Mouse (Mus musculus) ES-E14 (cell line): ENCODE results near the gene Kank1. TPM values are rescaled to one million over a fixed set of nuclear protein-coding genes. Genes with fewer than 3 reads are reported as not detected.

Experiments used
- DNase-seq: peaks from one replicate; pipeline ENCODE4 v3.0.0-alpha.2; 2013; ENCODE audit warnings: low read depth, low spot score
- H3K27ac ChIP-seq: 2 replicates; pipeline ENCODE4 v1.5.1; 2012; ENCODE audit warnings: low read depth, mild to moderate bottlenecking, low read length, moderate library complexity, mixed read lengths; ENCODE audit not compliant: poor library complexity, insufficient read depth, severe bottlenecking
- H3K36me3 ChIP-seq: 2 replicates; pipeline ENCODE4 v1.6.1; 2012; ENCODE audit warnings: mild to moderate bottlenecking, low read length, moderate library complexity, mixed read lengths; ENCODE audit not compliant: control insufficient read depth, poor library complexity, insufficient read depth, severe bottlenecking
- H3K4me1 ChIP-seq, 2 experiments: fragments of 150-350 bp in 1 of 2; sonication (generic) in 1 of 2; 2 replicates each; pipeline ENCODE4 v1.6.1; 2012; ENCODE audit warnings: low read length in 2 of 2, mild to moderate bottlenecking in 1 of 2, mixed read lengths in 1 of 2; ENCODE audit not compliant: control insufficient read depth in 2 of 2, insufficient read depth in 2 of 2, poor library complexity in 1 of 2
- H3K4me3 ChIP-seq, 2 experiments: fragments of 150-350 bp in 1 of 2; sonication (generic) in 1 of 2; 2 replicates each; pipeline ENCODE4 v1.5.1; 2012; ENCODE audit warnings: low read length in 2 of 2, low read depth in 1 of 2, mild to moderate bottlenecking in 1 of 2, mixed read lengths in 1 of 2; ENCODE audit not compliant: insufficient read depth in 1 of 2, poor library complexity in 1 of 2, severe bottlenecking in 1 of 2
- H3K9ac ChIP-seq: 2 replicates; pipeline ENCODE4 v1.6.1; 2012; ENCODE audit warnings: low read depth, mild to moderate bottlenecking, low read length, mixed read lengths; ENCODE audit not compliant: poor library complexity, insufficient read depth, severe bottlenecking
- H3K9me3 ChIP-seq: fragments of 150-350 bp; sonication (generic); 2 replicates; pipeline ENCODE4 v1.6.1; 2012; ENCODE audit warnings: low read depth, mild to moderate bottlenecking, low read length; ENCODE audit not compliant: control insufficient read depth, insufficient read depth
- CHD2 ChIP-seq: IDR thresholded peaks from 2 replicates; pipeline ENCODE4 v1.6.1; 2014; ENCODE audit warnings: mild to moderate bottlenecking, low read depth, low read length, inconsistent platforms
- HCFC1 ChIP-seq: IDR thresholded peaks from 2 replicates; pipeline ENCODE4 v1.6.1; 2012; ENCODE audit warnings: low read length, inconsistent platforms, borderline replicate concordance; ENCODE audit not compliant: insufficient read depth
- MAFK ChIP-seq: IDR thresholded peaks from 2 replicates; pipeline ENCODE4 v1.6.1; 2014; ENCODE audit warnings: mild to moderate bottlenecking, low read depth, low read length, inconsistent platforms; ENCODE audit not compliant: insufficient read depth
- ZC3H11A ChIP-seq: IDR thresholded peaks from 2 replicates; pipeline ENCODE4 v1.6.1; 2012; ENCODE audit warnings: low read depth, mild to moderate bottlenecking, inconsistent platforms, low read length, borderline replicate concordance
- ZNF384 ChIP-seq: IDR thresholded peaks from 2 replicates; pipeline ENCODE4 v1.6.1; 2012; ENCODE audit warnings: low read depth, low read length, inconsistent platforms
- in situ Hi-C, 2 experiments: fragments of 600-800 bp; cut with MboI; formaldehyde crosslinking; loops; one replicate each; pipeline ENCODE4 v1.15.1; 2025; ENCODE audit warnings: low sequenced_read_pairs in 2 of 2, inconsistent platforms in 1 of 2; ENCODE audit not compliant: unreplicated experiment in 2 of 2
- total RNA-seq: library from RNA; depleted of rRNA; stranded (reverse); fragments of 300-350 nt; gene quantifications from 2 replicates; pipeline ENCODE4 v1.2.3, GENCODE M21; 2012

The Kank1 gene
- total RNA-seq, 1 experiment, result 9.8 TPM

DNA sequence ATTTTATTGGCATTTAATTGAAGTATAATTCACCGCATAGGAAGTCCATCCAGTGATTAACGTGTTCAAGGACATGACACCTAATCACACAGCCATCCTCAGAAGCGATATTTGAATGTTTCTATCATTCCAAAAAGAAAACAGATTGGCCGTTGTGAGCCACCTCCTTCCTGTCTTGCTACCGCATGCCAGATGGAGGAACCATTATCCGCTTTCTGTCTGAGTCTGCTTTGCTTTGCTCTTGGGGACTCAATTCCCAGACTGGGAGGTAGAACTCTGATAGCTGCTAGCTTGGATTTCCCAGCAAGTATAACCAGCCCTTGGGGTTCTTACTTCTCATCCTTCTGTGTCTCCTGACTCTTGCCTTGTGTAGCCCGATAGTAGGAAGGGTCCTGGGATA lies 125.2 kb downstream of the Kank1 start:
- H3K9me3 ChIP-seq, result no peaks in the 10 kb centered on the region
- H3K4me1 ChIP-seq, result peaks cover 2 to 15% of the 10 kb centered on the region in 2 experiments; a peak in 2 of 4 replicates
- no peak for DNase-seq
- H3K27ac ChIP-seq, result no peak overlapping the region
- no peaks in the 10 kb centered on the region for H3K36me3 ChIP-seq
- in situ Hi-C loops, result no loop called here
- no peak overlapping the region for H3K4me3 ChIP-seq
- TF ChIP-seq MAFK, result no peak
- no peak for TF ChIP-seq HCFC1
- no peak for TF ChIP-seq CHD2
- no peak for TF ChIP-seq ZC3H11A
- TF ChIP-seq ZNF384, result no peak
- H3K9ac ChIP-seq, result no peak overlapping the region

DNA sequence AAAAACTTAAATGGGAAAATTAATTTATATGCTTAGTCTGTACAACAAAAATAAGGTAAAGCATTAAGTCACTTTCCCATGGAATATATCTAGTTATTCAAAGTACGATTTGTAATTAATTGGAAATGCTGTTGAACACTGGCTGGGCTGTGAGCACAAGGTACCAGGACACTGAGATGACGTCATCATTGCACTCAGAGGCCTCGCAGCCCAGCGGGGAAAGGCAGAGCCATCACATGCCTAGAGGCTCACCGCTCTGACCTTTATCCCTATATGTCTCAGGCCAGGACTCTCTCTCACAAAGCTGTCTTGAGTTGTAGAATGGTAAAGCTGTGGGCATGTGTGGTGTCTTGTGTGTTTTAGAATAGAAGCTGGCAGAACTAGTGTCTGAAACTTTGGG lies 128.9 kb downstream of the Kank1 start:
- no peaks in the 10 kb centered on the region for H3K36me3 ChIP-seq
- no peak for TF ChIP-seq MAFK
- TF ChIP-seq ZC3H11A, result no peak
- TF ChIP-seq ZNF384, result no peak
- no peak for TF ChIP-seq HCFC1
- TF ChIP-seq CHD2, result no peak
- no peak overlapping the region for H3K4me3 ChIP-seq
- no peaks in the 10 kb centered on the region for H3K9me3 ChIP-seq
- in situ Hi-C loops, result no loop called here
- peaks cover 2 to 10% of the 10 kb centered on the region in 2 experiments; a peak in 2 of 4 replicates for H3K4me1 ChIP-seq
- no peak overlapping the region for H3K27ac ChIP-seq
- H3K9ac ChIP-seq, result no peak overlapping the region
- DNase-seq, result no peak

DNA sequence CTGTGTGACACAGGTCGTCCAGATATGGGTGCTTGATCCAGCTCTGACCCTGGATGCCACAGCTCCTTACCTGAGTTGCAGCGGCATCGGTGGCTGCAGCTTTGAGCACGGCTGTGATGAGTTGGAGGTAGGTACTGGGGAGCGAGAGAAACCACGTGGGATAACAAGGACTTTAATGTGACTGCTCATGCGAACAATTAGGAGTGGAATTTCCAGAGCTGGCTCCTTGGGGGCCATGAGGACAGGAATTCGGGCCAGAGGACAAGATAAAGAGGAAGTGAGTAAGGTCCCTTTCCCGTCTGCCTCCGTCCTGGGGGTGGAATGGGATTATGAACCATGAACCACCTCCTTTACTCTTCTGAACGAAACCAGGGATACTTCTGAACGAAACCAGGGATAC lies 129.8 kb downstream of the Kank1 start:
- no peak overlapping the region for H3K27ac ChIP-seq

DNA sequence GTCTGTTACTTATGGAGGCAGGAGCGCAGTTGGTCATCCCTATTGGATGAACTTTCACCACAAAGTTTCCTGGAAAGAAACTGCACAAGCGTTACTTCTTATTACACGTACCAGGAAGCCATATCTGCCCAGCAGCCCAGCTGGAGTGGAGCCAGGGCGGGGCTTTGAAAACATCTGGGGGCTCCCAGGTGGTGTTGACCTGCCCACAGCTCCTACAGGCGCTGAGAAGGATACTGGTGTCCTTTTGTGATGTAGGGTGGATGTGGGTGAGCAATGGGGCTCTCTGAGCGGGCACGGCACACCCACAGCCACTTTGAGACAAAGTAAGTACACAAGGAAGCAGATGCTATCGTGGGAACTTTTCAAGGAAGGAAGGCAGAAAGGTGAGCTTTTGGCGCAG lies 133.7 kb downstream of the Kank1 start:
- Histone ChIP-seq H3K27ac (no peak overlapping the region), H3K4me3 (no peak overlapping the region), H3K9me3 (no peaks in the 10 kb centered on the region), H3K36me3 (no peaks in the 10 kb centered on the region), H3K9ac (no peak overlapping the region), H3K4me1 (peaks cover 0 to 9% of the 10 kb centered on the region in 2 experiments; a peak in 1 of 4 replicates)
- no peak for DNase-seq
- no peak for TF ChIP-seq HCFC1
- TF ChIP-seq CHD2, result no peak
- no peak for TF ChIP-seq MAFK
- no peak for TF ChIP-seq ZC3H11A
- TF ChIP-seq ZNF384, result no peak
- in situ Hi-C loops, result no loop called here

More for the DNA sequence above, 129.8 kb downstream of the Kank1 start:
- no peaks in the 10 kb centered on the region for H3K36me3 ChIP-seq
- H3K4me3 ChIP-seq, result no peak overlapping the region
- H3K9ac ChIP-seq, result no peak overlapping the region
- no peaks in the 10 kb centered on the region for H3K9me3 ChIP-seq
- peaks cover 2 to 5% of the 10 kb centered on the region in 2 experiments; a peak in 2 of 4 replicates for H3K4me1 ChIP-seq
- in situ Hi-C loops, result no loop called here
- no peak for DNase-seq
- TF ChIP-seq HCFC1 (no peak), ZNF384 (no peak), MAFK (no peak), ZC3H11A (no peak), CHD2 (no peak)

DNA sequence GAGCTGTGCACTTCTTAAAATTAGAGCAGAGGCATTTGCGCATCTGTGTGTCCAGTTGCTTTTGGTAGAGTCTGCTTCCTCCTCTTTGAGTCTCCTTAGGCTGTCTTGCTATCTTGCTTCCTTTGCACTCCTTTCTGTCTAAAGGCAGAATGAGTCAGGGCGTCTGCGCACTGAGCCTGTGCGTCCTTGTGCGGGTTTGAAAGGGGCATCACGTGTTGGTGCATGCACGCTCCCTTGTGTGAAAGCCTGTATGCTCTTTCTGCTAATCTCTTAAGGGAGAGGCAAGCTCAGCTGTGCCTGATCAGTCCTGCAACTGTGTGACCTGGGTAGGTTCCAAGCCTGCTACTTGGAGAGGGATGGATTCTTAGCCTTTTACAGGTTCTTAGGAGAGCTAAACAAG lies 136.0 kb downstream of the Kank1 start:
- in situ Hi-C loops, result no loop called here

More for the DNA sequence above, 136.0 kb downstream of the Kank1 start:
- Histone ChIP-seq H3K9me3 (no peaks in the 10 kb centered on the region), H3K27ac (no peak overlapping the region), H3K4me3 (no peak overlapping the region), H3K9ac (no peak overlapping the region), H3K4me1 (peaks cover 0 to 13% of the 10 kb centered on the region in 2 experiments; a peak in 1 of 4 replicates), H3K36me3 (no peaks in the 10 kb centered on the region)
- no peak for TF ChIP-seq HCFC1
- no peak for TF ChIP-seq MAFK
- no peak for TF ChIP-seq ZC3H11A
- no peak for TF ChIP-seq ZNF384
- no peak for TF ChIP-seq CHD2
- no peak for DNase-seq
